Mouse (Mus musculus): ENCODE data around the gene Bpifa3. TPM values are rescaled to one million over a fixed set of nuclear protein-coding genes. Genes with fewer than 3 reads are reported as not detected.

Bpifa3 gene
- polyA plus RNA-seq, 1 experiment from 2014 or later = not detected

Other genes starting within 250 kb of the Bpifa3 start
- gene Bpifb6, start 229.9 kb upstream of the Bpifa3 start, polyA plus RNA-seq (2014; fragmentation: Nextera tagmentation; extraction: Ambion mirVana) = not detected in 2 replicates
- not detected in 2 replicates for gene Bpifb3, start 212.1 kb upstream of the Bpifa3 start, polyA plus RNA-seq (2014; fragmentation: Nextera tagmentation; extraction: Ambion mirVana)
- gene Bpifb4, start 192.1 kb upstream of the Bpifa3 start, polyA plus RNA-seq (2014; fragmentation: Nextera tagmentation; extraction: Ambion mirVana) = not detected in 2 replicates
- gene Bpifa6, start 155.4 kb upstream of the Bpifa3 start, polyA plus RNA-seq (2014; fragmentation: Nextera tagmentation; extraction: Ambion mirVana) = not detected in 2 replicates
- not detected in 2 replicates for gene Bpifa2, start 122.1 kb upstream of the Bpifa3 start, polyA plus RNA-seq (2014; fragmentation: Nextera tagmentation; extraction: Ambion mirVana)
- not detected in 2 replicates for gene Bpifa1, start 12.5 kb downstream of the Bpifa3 start, polyA plus RNA-seq (2014; fragmentation: Nextera tagmentation; extraction: Ambion mirVana)
- gene Bpifa5, start 32.3 kb downstream of the Bpifa3 start, polyA plus RNA-seq (2014; fragmentation: Nextera tagmentation; extraction: Ambion mirVana) = not detected in 2 replicates
- gene Bpifb1, start 60.5 kb downstream of the Bpifa3 start, polyA plus RNA-seq (2014; fragmentation: Nextera tagmentation; extraction: Ambion mirVana) = 0.13 and 0.27 TPM in 2 replicates
- gene Bpifb5, start 93.4 kb downstream of the Bpifa3 start, polyA plus RNA-seq (2014; fragmentation: Nextera tagmentation; extraction: Ambion mirVana) = 0.35 and 0.40 TPM in 2 replicates
- gene Bpifb9a, start 127.5 kb downstream of the Bpifa3 start, polyA plus RNA-seq (2014; fragmentation: Nextera tagmentation; extraction: Ambion mirVana) = not detected in 2 replicates
- gene Bpifb9b, start 176.9 kb downstream of the Bpifa3 start, polyA plus RNA-seq (2014; fragmentation: Nextera tagmentation; extraction: Ambion mirVana) = not detected in 2 replicates
- gene Cdk5rap1, start 242.7 kb downstream of the Bpifa3 start, polyA plus RNA-seq (2014; fragmentation: Nextera tagmentation; extraction: Ambion mirVana) = 14.1 and 18.3 TPM in 2 replicates